Mouse (Mus musculus) heart, postnatal 0 days (tissue): Measurements from ENCODE around the gene Myo15b. TPM values are rescaled to one million over a fixed set of nuclear protein-coding genes. Genes with fewer than 3 reads are reported as not detected.

Experiments
- ATAC-seq: fragments of 200-750 bp; cut with Nextera tagmentation; 2 replicates; pipeline ENCODE4 v1.8.0; 2017; ENCODE audit warnings: low read depth, moderate number of reproducible peaks, moderate library complexity; ENCODE audit not compliant: insufficient read depth
- DNase-seq: peaks from one replicate; pipeline ENCODE4 v3.0.0-alpha.2; 2016; ENCODE audit warnings: low spot score
- H3K27ac ChIP-seq: fragments of 300-500 bp; sonication (generic); 2 replicates; pipeline ENCODE4 v1.5.1; 2014; ENCODE audit warnings: low read depth, mild to moderate bottlenecking
- H3K27me3 ChIP-seq: fragments of 300-500 bp; sonication (generic); 2 replicates; pipeline ENCODE4 v1.6.1; 2014; ENCODE audit warnings: low read length, mixed read lengths; ENCODE audit not compliant: control insufficient read depth, insufficient read depth
- H3K36me3 ChIP-seq: fragments of 300-500 bp; sonication (generic); replicated peaks from 2 replicates; pipeline ENCODE4 v1.6.1; 2014; ENCODE audit warnings: low read length, mixed read lengths; ENCODE audit not compliant: control insufficient read depth, insufficient read depth
- H3K4me1 ChIP-seq: fragments of 300-500 bp; sonication (generic); 2 replicates; pipeline ENCODE4 v1.6.1; 2014; ENCODE audit warnings: antibody characterized with exemption; ENCODE audit not compliant: control insufficient read depth, insufficient read depth
- H3K4me2 ChIP-seq: fragments of 300-500 bp; sonication (generic); 2 replicates; pipeline ENCODE4 v1.6.1; 2014; ENCODE audit warnings: low read depth, mild to moderate bottlenecking, low read length, moderate library complexity
- H3K4me3 ChIP-seq: fragments of 300-500 bp; sonication (generic); 2 replicates; pipeline ENCODE4 v1.5.1; 2014; ENCODE audit warnings: low read depth, low read length
- H3K9ac ChIP-seq: fragments of 300-500 bp; sonication (generic); replicated peaks from 2 replicates; pipeline ENCODE4 v1.6.1; 2014; ENCODE audit warnings: low read depth, low read length, mixed read lengths
- H3K9me3 ChIP-seq: fragments of 300-500 bp; sonication (generic); replicated peaks from 2 replicates; pipeline ENCODE4 v1.6.1; 2016; ENCODE audit warnings: low read length; ENCODE audit not compliant: control insufficient read depth
- CTCF ChIP-seq: IDR thresholded peaks from 2 replicates; pipeline ENCODE4 v1.5.1; 2016; ENCODE audit warnings: antibody characterized with exemption, control low read depth, low read depth
- EP300 ChIP-seq: IDR thresholded peaks from 2 replicates; pipeline ENCODE4 v1.6.1; 2016; ENCODE audit warnings: antibody characterized with exemption, low read depth
- WGBS: fragments of 180-500 bp; shearing (Covaris S2); extraction: QIAGEN DNeasy Blood & Tissue Kit; methylation state at CpG from one replicate; pipeline ENCODE4 v1.1.7; 2014; 5-methylcytosine and 5-hydroxymethylcytosine counted together
- polyA plus RNA-seq: library from polyadenylated mRNA; unstranded; fragments of >200 nt; fragmentation: Nextera tagmentation; extraction: Ambion mirVana; gene quantifications from 2 replicates; pipeline ENCODE4 v1.2.1, GENCODE M21; 2015
- total RNA-seq: library from RNA; depleted of rRNA; stranded (reverse); fragments of >200 nt; gene quantifications from 2 replicates; pipeline ENCODE4 v1.2.3, GENCODE M21; 2014; ENCODE audit warnings: low replicate concordance

Myo15b gene
- total and polyA plus RNA-seq, 2 experiments from 2014 or later = 0.04 TPM; not detected in 1

- H3K4me3 ChIP-seq = peak overlapping the region; percentile 65
- DNase-seq = no peak
- peak overlapping the region; percentile 91 for H3K27ac ChIP-seq
- ATAC-seq = no peak
- no peaks in the 10 kb centered on the region for H3K27me3 ChIP-seq
- peaks cover 52% of the 10 kb centered on the region for H3K4me1 ChIP-seq
- TF ChIP-seq EP300 (no peak), CTCF (no peak)
- 4% methylated on average over 7 of the region's 7 CpGs for WGBS
- peak overlapping the region; percentile 98 for H3K4me2 ChIP-seq
- H3K9ac ChIP-seq = peak overlapping the region; percentile 77
- H3K9me3 ChIP-seq = no peaks in the 10 kb centered on the region
- peaks cover 9% of the 10 kb centered on the region for H3K36me3 ChIP-seq
Observed at GRCm38 (mm10) chr11:115812095-115812494, 46.1 kb upstream of the Myo15b start.

DNA sequence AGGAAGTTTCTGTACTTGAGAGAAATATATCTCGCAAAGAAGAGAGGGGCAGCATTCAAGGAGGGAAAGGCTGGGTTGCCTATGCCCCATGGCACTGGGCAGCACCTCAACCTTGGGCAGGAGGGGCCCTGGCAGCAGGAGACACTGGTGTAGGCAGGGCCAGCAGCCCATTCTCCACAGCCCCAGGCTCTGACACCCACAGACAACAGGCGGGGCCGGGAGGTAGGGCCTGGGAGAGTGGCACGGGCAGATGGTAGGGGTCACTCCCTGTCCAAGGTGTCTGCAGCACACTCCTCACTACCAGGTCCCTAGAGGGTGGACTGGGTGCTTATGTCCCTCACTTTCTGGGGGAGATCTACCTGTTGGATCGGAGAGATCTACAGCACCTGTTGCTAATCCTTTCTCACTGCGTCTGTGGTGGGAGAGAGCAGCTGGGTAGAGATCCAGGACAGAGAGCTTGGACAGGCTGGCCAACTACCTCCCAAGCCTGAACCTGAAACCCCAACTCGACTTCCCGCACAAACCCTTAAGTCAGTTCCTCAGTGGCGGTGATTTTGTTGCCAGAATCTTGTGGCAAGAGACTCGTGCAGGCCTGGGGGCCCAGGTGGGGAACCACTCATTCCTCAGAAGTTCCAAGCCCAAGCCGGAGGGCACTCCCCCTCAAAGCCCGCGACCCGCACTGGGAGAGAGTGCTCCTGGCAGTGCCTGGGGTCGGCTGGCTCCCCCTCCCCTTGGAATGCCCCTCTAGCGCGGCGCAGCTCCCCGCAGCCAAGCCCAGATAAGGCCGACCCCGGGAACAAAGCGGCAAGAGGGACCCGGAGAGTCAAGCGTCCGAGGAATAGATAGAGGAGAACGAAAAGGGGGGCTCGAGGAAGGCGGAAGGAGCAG lies 45.4 kb upstream of the Myo15b start:
- WGBS = 2% methylated on average over 27 of the region's 28 CpGs
- TF ChIP-seq EP300 = no peak
- TF ChIP-seq CTCF = no peak
- ATAC-seq (no peak), DNase-seq (peak; percentile 33)
- H3K4me2 ChIP-seq = peak overlapping the region; percentile 98
- 0 out of 2 replicates have a peak, but pooled peaks cover 4% of the 10 kb centered on the region for H3K36me3 ChIP-seq
- peak overlapping the region; percentile 77 for H3K9ac ChIP-seq
- H3K27me3 ChIP-seq = no peaks in the 10 kb centered on the region
- H3K4me3 ChIP-seq = peak overlapping the region; percentile 65
- no peaks in the 10 kb centered on the region for H3K9me3 ChIP-seq
- H3K4me1 ChIP-seq = peaks cover 50% of the 10 kb centered on the region
- H3K27ac ChIP-seq = peak overlapping the region; percentile 91

DNA sequence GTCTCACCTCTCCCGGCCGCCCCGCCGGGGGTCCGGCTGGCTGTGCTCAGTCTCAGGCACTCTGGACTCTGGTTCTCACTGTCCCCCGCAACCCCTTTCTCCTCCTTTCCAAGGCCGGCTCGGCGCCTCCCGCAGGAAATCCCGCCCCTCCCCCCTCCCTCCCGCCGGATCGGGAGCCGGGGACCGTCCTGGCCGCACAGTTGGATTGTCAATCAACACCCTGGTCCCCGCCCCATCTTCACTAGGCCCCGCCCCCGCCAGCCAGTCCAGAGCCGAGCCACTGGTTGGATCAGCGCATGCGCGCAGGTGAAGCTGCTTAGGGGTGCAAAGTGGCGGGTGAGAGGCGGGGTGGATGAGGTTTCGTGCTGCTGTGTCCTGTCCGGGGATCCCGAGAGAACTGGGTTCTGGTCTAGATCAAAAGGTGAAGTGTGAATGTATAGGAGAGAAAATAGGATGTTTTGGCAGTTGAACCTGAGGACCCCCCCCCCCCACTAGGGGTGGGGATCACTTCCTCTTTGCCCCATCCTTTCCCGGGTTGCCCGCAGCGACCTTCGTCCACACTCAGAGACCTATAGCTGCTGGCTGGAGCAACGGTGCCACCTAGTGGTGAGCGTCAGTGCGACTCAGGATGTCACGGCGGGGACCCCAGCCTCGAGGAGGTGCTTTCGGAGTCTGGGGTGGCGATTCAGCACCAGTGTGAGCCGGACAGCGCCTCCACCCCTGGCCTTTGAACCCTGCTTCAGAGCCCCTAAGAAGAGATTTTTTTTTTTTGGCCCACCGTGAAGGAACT lies 44.5 kb upstream of the Myo15b start, which contains the start of gene Caskin2:
Gene Caskin2, minus strand, starts transcription at position 133 of the 790 bp plus-strand sequence.
- Histone ChIP-seq H3K4me3 (peak within 1 kb of the TSS; percentile 65), H3K4me2 (peak within 1 kb of the TSS; percentile 98), H3K27ac (peak within 1 kb of the TSS; percentile 91), H3K4me1 (peaks cover 41% of the 10 kb centered on the region), H3K9me3 (no peaks in the 10 kb centered on the region), H3K36me3 (peaks cover 10% of the 10 kb centered on the region; the same call in 1 of the 2 replicates), H3K27me3 (no peaks in the 10 kb centered on the region), H3K9ac (peak within 1 kb of the TSS; percentile 77)
- under 1% methylated on average over 37 of the region's 44 CpGs for WGBS
- TF ChIP-seq CTCF = peak; percentile 99
- peak; percentile 61 for TF ChIP-seq EP300
- DNase-seq = peak; percentile 97
- ATAC-seq = peak; percentile 83

DNA sequence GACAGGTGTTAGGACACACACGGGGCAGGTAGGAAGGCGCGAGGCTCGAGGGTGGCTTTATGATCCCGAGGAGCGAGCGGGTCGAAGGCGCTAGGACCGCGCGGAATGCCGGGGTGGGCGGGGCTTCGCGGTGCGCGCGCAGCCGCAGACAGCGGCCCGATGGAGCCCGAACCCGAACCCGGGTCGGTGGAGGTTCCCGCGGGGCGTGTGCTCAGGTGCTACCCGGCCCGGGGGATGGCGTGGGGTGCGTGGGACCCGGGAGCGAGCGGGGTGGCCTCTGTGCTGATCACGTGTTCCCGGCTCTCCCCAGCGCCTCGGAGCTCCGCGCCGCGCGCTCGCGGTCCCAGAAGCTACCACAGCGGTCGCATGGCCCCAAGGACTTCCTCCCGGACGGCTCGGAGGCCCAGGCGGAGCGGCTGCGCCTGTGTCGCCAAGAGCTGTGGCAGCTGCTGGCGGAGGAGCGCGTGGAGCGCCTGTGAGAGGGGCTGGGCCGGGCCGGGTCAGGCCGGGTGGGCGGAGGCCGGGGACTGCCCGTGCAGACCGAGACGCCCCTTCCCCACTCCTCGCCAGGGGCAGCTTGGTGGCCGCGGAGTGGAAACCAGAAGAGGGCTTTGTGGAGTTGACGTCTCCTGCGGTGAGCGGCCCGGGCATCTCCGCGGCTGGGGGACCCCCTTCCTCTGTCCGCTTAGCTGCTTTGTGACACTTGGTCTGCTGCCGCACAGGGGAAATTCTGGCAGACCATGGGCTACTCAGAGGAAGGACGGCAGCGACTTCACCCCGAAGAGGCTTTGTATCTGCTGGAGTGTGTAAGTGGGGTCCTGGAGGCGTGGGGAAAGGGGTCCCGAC lies 43.4 kb upstream of the Myo15b start, which contains the start of gene Tsen54:
Gene Tsen54, plus strand, starts transcription at position 120 of the 846 bp plus-strand sequence.
- Histone ChIP-seq H3K4me1 (peaks cover 30% of the 10 kb centered on the region), H3K9me3 (no peaks in the 10 kb centered on the region), H3K4me2 (peak within 1 kb of the TSS; percentile 98), H3K36me3 (peaks cover 14% of the 10 kb centered on the region), H3K4me3 (peak within 1 kb of the TSS; percentile 65), H3K27me3 (no peaks in the 10 kb centered on the region), H3K27ac (peak within 1 kb of the TSS; percentile 47), H3K9ac (peak within 1 kb of the TSS; percentile 73)
- TF ChIP-seq EP300 = no peak
- TF ChIP-seq CTCF = no peak
- WGBS = under 1% methylated on average over 83 of the region's 84 CpGs
- peak; percentile 59 for DNase-seq
- ATAC-seq = peak; percentile 32

GRCm38 (mm10) chr11:115817331-115817730 lies 40.9 kb upstream of the Myo15b start:
- DNase-seq (no peak), ATAC-seq (no peak)
- Histone ChIP-seq H3K9ac (no peak overlapping the region), H3K4me1 (peaks cover 8% of the 10 kb centered on the region), H3K27me3 (no peaks in the 10 kb centered on the region), H3K27ac (no peak overlapping the region), H3K9me3 (no peaks in the 10 kb centered on the region), H3K36me3 (peaks cover 33% of the 10 kb centered on the region), H3K4me3 (no peak overlapping the region), H3K4me2 (no peak overlapping the region)
- TF ChIP-seq CTCF = no peak; the same call in 1 of the 2 replicates
- 86% methylated on average over 5 of the region's 5 CpGs for WGBS
